ENCODE assay signal across 32 mouse cellular contexts in the genomic region with DNA sequence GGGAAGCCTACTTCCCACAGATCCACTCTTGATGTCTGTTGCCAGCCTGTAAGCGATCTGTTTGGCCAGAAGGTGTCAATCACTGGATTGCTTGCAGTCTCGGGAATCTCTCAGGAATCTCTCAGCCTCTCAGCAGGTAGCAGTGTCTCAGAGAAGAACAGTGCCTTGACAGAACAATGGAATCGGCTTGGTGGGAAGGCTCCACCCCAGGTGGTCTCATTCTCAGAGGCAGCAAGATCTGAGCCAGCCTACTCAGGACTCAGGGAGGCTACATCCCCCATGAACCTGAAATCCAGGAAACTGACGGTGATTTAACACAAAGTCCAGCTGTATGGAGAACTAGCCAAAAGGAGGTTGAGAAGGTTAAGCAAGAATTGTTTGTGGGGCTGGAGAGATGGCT. TPM values are rescaled to one million over a fixed set of nuclear protein-coding genes. Genes with fewer than 3 reads are reported as not detected.
DNase-seq lines count a peak whose midpoint lies in the region; ATAC-seq and TF ChIP-seq lines count a peak whose summit lies in the region.
"Had no signal": no experiment of that assay in that cellular context is flagged by ENCODE, and none has a peak within 500 bp of the region (broad histone marks: within the 10 kb centered on the region; RNA-seq: fewer than 3 reads in every experiment).

No protein-coding gene starts in this region.

- H3K4me3 ChIP-seq in heart, embryonic 13.5 days: no peak overlapping the region
- no peak overlapping the region for H3K4me3 ChIP-seq in midbrain, embryonic 10.5 days
- no peak overlapping the region for H3K4me3 ChIP-seq in midbrain, postnatal 0 days (ENCODE audit: low read depth, low read length)
- H3K4me3 ChIP-seq in embryonic facial prominence, embryonic 10.5 days: no peak overlapping the region
- H3K4me3 ChIP-seq: forebrain, embryonic 15.5 days; heart, embryonic 10.5 days; limb, embryonic 12.5 days; liver, embryonic 12.5 days; lung, embryonic 15.5 days; neural tube, embryonic 12.5 days; stomach, embryonic 15.5 days had no signal

- H3K9me3 ChIP-seq in heart, embryonic 13.5 days: no peaks in the 10 kb centered on the region
- no peaks in the 10 kb centered on the region for H3K9me3 ChIP-seq in midbrain, embryonic 10.5 days (replicated peaks)
- H3K9me3 ChIP-seq in midbrain, postnatal 0 days (ENCODE audit: low read length): no peaks in the 10 kb centered on the region
- H3K9me3 ChIP-seq in embryonic facial prominence, embryonic 10.5 days: no peaks in the 10 kb centered on the region
- H3K9me3 ChIP-seq: forebrain, embryonic 15.5 days; heart, embryonic 10.5 days; limb, embryonic 12.5 days; liver, embryonic 12.5 days; lung, embryonic 15.5 days; neural tube, embryonic 12.5 days; stomach, embryonic 15.5 days had no signal

- WGBS in heart, embryonic 13.5 days: 12% methylated on average over 4 of the region's 4 CpGs
- WGBS in midbrain, embryonic 10.5 days: 6% methylated on average over 4 of the region's 4 CpGs
- 16% methylated on average over 4 of the region's 4 CpGs for WGBS in midbrain, postnatal 0 days
- 19% methylated on average over 4 of the region's 4 CpGs for WGBS in embryonic facial prominence, embryonic 10.5 days

- no peaks in the 10 kb centered on the region for H3K27me3 ChIP-seq in heart, embryonic 13.5 days (replicated peaks)
- H3K27me3 ChIP-seq in midbrain, embryonic 10.5 days (ENCODE audit: low read depth, poor library complexity, severe bottlenecking): no peaks in the 10 kb centered on the region
- H3K27me3 ChIP-seq in midbrain, postnatal 0 days (ENCODE audit: insufficient read depth, low read length): no peaks in the 10 kb centered on the region
- H3K27me3 ChIP-seq in embryonic facial prominence, embryonic 10.5 days (replicated peaks; ENCODE audit: low read depth, poor library complexity, severe bottlenecking): no peaks in the 10 kb centered on the region
- H3K27me3 ChIP-seq: forebrain, embryonic 15.5 days; limb, embryonic 12.5 days; liver, embryonic 12.5 days; lung, embryonic 15.5 days; neural tube, embryonic 12.5 days; stomach, embryonic 15.5 days had no signal

- H3K36me3 ChIP-seq in heart, embryonic 13.5 days: no peaks in the 10 kb centered on the region
- H3K36me3 ChIP-seq in midbrain, embryonic 10.5 days: no peaks in the 10 kb centered on the region
- H3K36me3 ChIP-seq in midbrain, postnatal 0 days (ENCODE audit: insufficient read depth, low read length): no peaks in the 10 kb centered on the region
- no peaks in the 10 kb centered on the region for H3K36me3 ChIP-seq in embryonic facial prominence, embryonic 10.5 days (replicated peaks)
- H3K36me3 ChIP-seq: forebrain, embryonic 15.5 days; heart, embryonic 10.5 days; limb, embryonic 12.5 days; liver, embryonic 12.5 days; lung, embryonic 15.5 days; neural tube, embryonic 12.5 days; stomach, embryonic 15.5 days had no signal

- no peak overlapping the region for H3K27ac ChIP-seq in heart, embryonic 13.5 days (replicated peaks)
- H3K27ac ChIP-seq in midbrain, embryonic 10.5 days (replicated peaks): no peak overlapping the region
- H3K27ac ChIP-seq in midbrain, postnatal 0 days (ENCODE audit: low read depth, low read length): no peak overlapping the region
- H3K27ac ChIP-seq in embryonic facial prominence, embryonic 10.5 days (replicated peaks): no peak overlapping the region
- H3K27ac ChIP-seq: forebrain, embryonic 15.5 days; heart, embryonic 10.5 days; hindbrain, postnatal 0 days; limb, embryonic 12.5 days; liver, embryonic 12.5 days; lung, embryonic 15.5 days; macrophage; neural tube, embryonic 12.5 days; stomach, embryonic 15.5 days had no signal

- peak overlapping the region; percentile 34 for H3K4me2 ChIP-seq in heart, embryonic 13.5 days
- H3K4me2 ChIP-seq in midbrain, postnatal 0 days (ENCODE audit: low read depth, low read length, poor library complexity, severe bottlenecking): no peak overlapping the region
- H3K4me2 ChIP-seq: forebrain, embryonic 15.5 days; limb, embryonic 12.5 days; liver, embryonic 12.5 days; lung, embryonic 15.5 days; neural tube, embryonic 12.5 days; stomach, embryonic 15.5 days had no signal

- no peak for ATAC-seq in heart, embryonic 13.5 days (ENCODE audit: extremely low read depth, insufficient number of reproducible peaks, low FRiP score, low TSS enrichment)
- no peak for ATAC-seq in midbrain, postnatal 0 days (ENCODE audit: low FRiP score)
- ATAC-seq: forebrain, embryonic 15.5 days; hindbrain, postnatal 0 days; intestine, embryonic 16.5 days; liver, embryonic 12.5 days had no signal

- H3K4me1 ChIP-seq in heart, embryonic 13.5 days: 0 out of 2 replicates have a peak, but pooled peaks cover 4% of the 10 kb centered on the region
- peaks cover 5% of the 10 kb centered on the region for H3K4me1 ChIP-seq in midbrain, embryonic 10.5 days
- H3K4me1 ChIP-seq in midbrain, postnatal 0 days (ENCODE audit: insufficient read depth, low read length): no peaks in the 10 kb centered on the region
- H3K4me1 ChIP-seq in embryonic facial prominence, embryonic 10.5 days: no peaks in the 10 kb centered on the region
- H3K4me1 ChIP-seq: forebrain, embryonic 15.5 days; limb, embryonic 12.5 days; liver, embryonic 12.5 days; lung, embryonic 15.5 days; neural tube, embryonic 12.5 days; stomach, embryonic 15.5 days had no signal

- no peak for TF ChIP-seq CTCF in midbrain, postnatal 0 days (IDR thresholded peaks at IDR 0.05)

- no peak overlapping the region for H3K9ac ChIP-seq in heart, embryonic 13.5 days
- H3K9ac ChIP-seq in midbrain, postnatal 0 days (replicated peaks; ENCODE audit: low read length, poor library complexity, severe bottlenecking): no peak overlapping the region
- H3K9ac ChIP-seq: forebrain, embryonic 15.5 days; limb, embryonic 12.5 days; liver, embryonic 12.5 days; lung, embryonic 15.5 days; neural tube, embryonic 12.5 days; stomach, embryonic 15.5 days had no signal

- no peak for DNase-seq in heart, postnatal 4 days
- peak; percentile 17 for DNase-seq in midbrain, embryonic 10.5 days (ENCODE audit: low spot score)
- DNase-seq in midbrain, postnatal 0 days (ENCODE audit: low spot score): no peak
- DNase-seq in WW6 (ENCODE audit: low read depth, low spot score): peak; percentile 56
- no peak for DNase-seq in embryonic facial prominence, embryonic 10.5 days (ENCODE audit: low spot score)
- no peak for DNase-seq in adrenal gland, adult 18-20 months (ENCODE audit: low spot score in 2 of 2)
- DNase-seq: adrenal gland, adult 2 months; cerebellum, adult 11 months; cerebellum, adult 9-11 months; heart, postnatal 14 days; kidney, postnatal 25 days; thymus, postnatal 25 days had no signal

RNA-seq across cellular contexts. Expression of a gene that starts 20.5 kb away (rescaled TPM):
- polyA plus RNA-seq in heart, embryonic 13.5 days (2015; fragmentation: Nextera tagmentation; extraction: Ambion mirVana): 1.0 TPM in 1 of 2 replicates, not detected in the other
- 1 to 10 TPM in 1 of 2 experiments, not detected in 1; 1.6 TPM for total RNA-seq in heart, postnatal 4 days (2021)
- polyA plus RNA-seq in midbrain, embryonic 10.5 days (2016; fragmentation: Nextera tagmentation; extraction: Ambion mirVana): not detected in 2 replicates
- not detected in 2 replicates for total RNA-seq in midbrain, postnatal 0 days (2014; rRNA removed)
- polyA plus RNA-seq in midbrain, postnatal 0 days (2015; fragmentation: Nextera tagmentation; extraction: Ambion mirVana): not detected in 2 replicates
- polyA plus RNA-seq in embryonic facial prominence, embryonic 10.5 days (2016; fragmentation: Nextera tagmentation; extraction: Ambion mirVana): not detected in 2 replicates
- not detected for total RNA-seq in adrenal gland, adult 18-20 months (2021)
- total RNA-seq: adrenal gland, adult 2 months; adrenal gland, postnatal 4 days; common myeloid progenitor, adult 5-6 weeks; gastrocnemius, adult 8-10 months; heart, postnatal 14 days; hindbrain, postnatal 0 days; layer of hippocampus, adult 8-10 months; left cerebral cortex, postnatal 14 days; monocyte, adult 5-6 weeks had no signal
- polyA plus RNA-seq: adrenal gland, adult 2 months; gonadal fat pad, adult 2 months; heart, embryonic 10.5 days; hindbrain, postnatal 0 days; kidney, embryonic 14.5 days; limb, embryonic 12.5 days; liver, embryonic 12.5 days; macrophage; neural tube, embryonic 12.5 days; spleen, adult 2 months had no signal

Comparison
In these comparisons a context has a peak if more than half of its experiments do, and no peak if none do; other contexts are left out.
1. DNase-seq: peak in midbrain, embryonic 10.5 days (single experiment) and WW6 (single experiment); none in heart, postnatal 4 days (single experiment), midbrain, postnatal 0 days (single experiment), embryonic facial prominence, embryonic 10.5 days (single experiment) and adrenal gland, adult 18-20 months (0 of 2).